Mouse (Mus musculus): ENCODE measurements at regions not wholly inside any gene's neighbourhood (a gene's known extent, or its start where the extent isn't known, plus 50 kb on each side); places are given as distances from the start of the nearest gene placed in this dataset.

DNA sequence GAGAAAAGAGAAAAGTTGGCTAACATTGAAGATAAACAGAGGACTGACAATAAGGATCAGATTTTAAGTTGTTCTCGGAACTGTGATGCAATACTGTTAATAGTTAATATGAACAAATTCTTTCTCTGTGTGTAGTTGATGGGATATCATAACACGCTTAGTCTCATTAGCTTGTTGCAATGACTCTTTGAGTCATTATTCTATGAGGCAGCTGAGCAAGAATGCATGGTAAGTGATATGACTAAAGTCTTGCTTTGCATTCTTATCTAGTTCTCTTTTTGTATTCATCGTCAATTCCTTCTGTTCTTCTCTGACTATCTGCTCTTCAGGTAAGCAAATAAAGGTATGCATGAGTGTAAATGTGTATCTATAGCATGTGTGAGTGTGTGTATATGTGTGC is 159.3 kb downstream of the Trim52 start:
- TF ChIP-seq POLR2A (IDR thresholded peaks at IDR 0.05; ENCODE audit: low read depth, low read length) (no peak), CTCF (IDR thresholded peaks at IDR 0.05; ENCODE audit: extremely low read depth, insufficient read length, insufficient replicate concordance, low read depth, low read length) (no peak)

Measured in small intestine, adult 2 months (tissue).